Mouse (Mus musculus) MEL (cell line): ENCODE measurements around the gene Nr2e3. TPM values are rescaled to one million over a fixed set of nuclear protein-coding genes. Genes with fewer than 3 reads are reported as not detected.

ENCODE experiments used
- DNase-seq: peaks from one replicate; pipeline ENCODE4 v3.0.0; 2011; ENCODE audit warnings: low read depth, low spot score
- H3K27ac ChIP-seq: 2 replicates; pipeline ENCODE4 v1.5.1; 2012; ENCODE audit warnings: low read depth, mild to moderate bottlenecking, control low read depth, low read length, moderate library complexity; ENCODE audit not compliant: control insufficient read depth
- H3K27me3 ChIP-seq, 2 experiments: fragments of 150-350 bp in 1 of 2; sonication (generic) in 1 of 2; 2 replicates each; pipeline ENCODE4 v1.6.1; 2012; ENCODE audit warnings: low read length in 2 of 2, mild to moderate bottlenecking in 2 of 2, improper control_type of control experiment in 1 of 2, moderate library complexity in 1 of 2; ENCODE audit not compliant: insufficient read depth in 2 of 2, control insufficient read depth in 1 of 2
- H3K36me3 ChIP-seq, 2 experiments: 2 replicates each; pipeline ENCODE4 v1.6.1; 2012 to 2014; ENCODE audit warnings: low read length in 2 of 2, improper control_type of control experiment in 1 of 2, inconsistent platforms in 1 of 2, mild to moderate bottlenecking in 1 of 2; ENCODE audit not compliant: insufficient read depth in 2 of 2, control insufficient read depth in 1 of 2
- H3K4me1 ChIP-seq, 2 experiments: fragments of 150-350 bp in 1 of 2; sonication (generic) in 1 of 2; 2 replicates each; pipeline ENCODE4 v1.6.1; 2012; ENCODE audit warnings: low read length in 2 of 2, improper control_type of control experiment in 1 of 2, mild to moderate bottlenecking in 1 of 2; ENCODE audit not compliant: insufficient read depth in 2 of 2, control insufficient read depth in 1 of 2
- H3K4me3 ChIP-seq, 2 experiments: fragments of 150-350 bp in 1 of 2; sonication (generic) in 1 of 2; 2 replicates each; pipeline ENCODE4 v1.5.1; 2012; ENCODE audit warnings: low read depth in 2 of 2, low read length in 2 of 2, mild to moderate bottlenecking in 2 of 2, moderate library complexity in 2 of 2, control low read depth in 1 of 2, improper control_type of control experiment in 1 of 2; ENCODE audit not compliant: control insufficient read depth in 1 of 2, insufficient read depth in 1 of 2
- H3K79me2 ChIP-seq: 2 replicates; pipeline ENCODE4 v1.6.1; 2012; ENCODE audit warnings: mild to moderate bottlenecking, low read length, moderate library complexity; ENCODE audit not compliant: control insufficient read depth, poor library complexity, insufficient read depth
- H3K9ac ChIP-seq: 2 replicates; pipeline ENCODE4 v1.6.1; 2012; ENCODE audit warnings: low read depth, mild to moderate bottlenecking, control low read depth, low read length, moderate library complexity; ENCODE audit not compliant: control insufficient read depth, poor library complexity, severe bottlenecking
- H3K9me3 ChIP-seq: fragments of 150-350 bp; sonication (generic); replicated peaks from 2 replicates; pipeline ENCODE4 v1.6.1; 2012; ENCODE audit warnings: mild to moderate bottlenecking, low read length, improper control_type of control experiment, moderate library complexity; ENCODE audit not compliant: insufficient read depth
- CHD1 ChIP-seq: IDR thresholded peaks from 2 replicates; pipeline ENCODE4 v1.6.1; 2012; ENCODE audit warnings: low read depth, mild to moderate bottlenecking, inconsistent platforms, low read length, improper control_type of control experiment
- CHD2 ChIP-seq: IDR thresholded peaks from 2 replicates; pipeline ENCODE4 v1.6.1; 2011; ENCODE audit warnings: low read length, improper control_type of control experiment
- E2F4 ChIP-seq: IDR thresholded peaks from 2 replicates; pipeline ENCODE4 v1.6.1; 2011; ENCODE audit warnings: low read depth, low read length, improper control_type of control experiment, borderline replicate concordance
- ELF1 ChIP-seq: IDR thresholded peaks from 2 replicates; pipeline ENCODE4 v1.6.1; 2014; ENCODE audit warnings: low read depth, mild to moderate bottlenecking, inconsistent platforms, low read length, improper control_type of control experiment, moderate library complexity
- EP300 ChIP-seq, 2 experiments: IDR thresholded peaks; 2 replicates each; pipeline ENCODE4 v1.6.1; 2011; ENCODE audit warnings: improper control_type of control experiment in 2 of 2, low read length in 2 of 2, low read depth in 1 of 2, mild to moderate bottlenecking in 1 of 2
- ETS1 ChIP-seq: IDR thresholded peaks from 2 replicates; pipeline ENCODE4 v1.6.1; 2012; ENCODE audit warnings: low read depth, mild to moderate bottlenecking, inconsistent platforms, low read length, improper control_type of control experiment, moderate library complexity
- GABPA ChIP-seq: IDR thresholded peaks from 2 replicates; pipeline ENCODE4 v1.6.1; 2012; ENCODE audit warnings: low read depth, mild to moderate bottlenecking, inconsistent platforms, low read length, improper control_type of control experiment, moderate library complexity
- GATA1 ChIP-seq: IDR thresholded peaks from 2 replicates; pipeline ENCODE4 v1.6.1; 2011; ENCODE audit warnings: low read depth, low read length, improper control_type of control experiment
- JUND ChIP-seq: IDR thresholded peaks from 2 replicates; pipeline ENCODE4 v1.6.1; 2011; ENCODE audit warnings: low read depth, mild to moderate bottlenecking, improper control_type of control experiment, low read length
- KAT2A ChIP-seq: conservative IDR thresholded peaks from 2 replicates; pipeline ENCODE4 v1.6.1; 2012; ENCODE audit warnings: low read depth, low read length, improper control_type of control experiment, inconsistent platforms
- MAX ChIP-seq: IDR thresholded peaks from 2 replicates; pipeline ENCODE4 v1.6.1; 2011; ENCODE audit warnings: low read length, improper control_type of control experiment
- MXI1 ChIP-seq: IDR thresholded peaks from 2 replicates; pipeline ENCODE4 v1.6.1; 2011; ENCODE audit warnings: mild to moderate bottlenecking, low read depth, low read length, improper control_type of control experiment
- MYB ChIP-seq: IDR thresholded peaks from 2 replicates; pipeline ENCODE4 v1.6.1; 2011; ENCODE audit warnings: mild to moderate bottlenecking, low read depth, low read length, improper control_type of control experiment
- NELFE ChIP-seq: IDR thresholded peaks from 2 replicates; pipeline ENCODE4 v1.6.1; 2011; ENCODE audit warnings: low read depth, low read length, improper control_type of control experiment
- NRF1 ChIP-seq: IDR thresholded peaks from 2 replicates; pipeline ENCODE4 v1.6.1; 2014; ENCODE audit warnings: low read depth, mild to moderate bottlenecking, inconsistent platforms, low read length, improper control_type of control experiment, moderate library complexity; ENCODE audit not compliant: poor library complexity, insufficient read depth, severe bottlenecking
- POLR2A ChIP-seq, 2 experiments: IDR thresholded peaks; 2 replicates each; pipeline ENCODE4 v1.6.1; 2011 to 2012; ENCODE audit warnings: low read length in 2 of 2, mild to moderate bottlenecking in 2 of 2, control low read depth in 1 of 2, improper control_type of control experiment in 1 of 2, low read depth in 1 of 2, moderate library complexity in 1 of 2; ENCODE audit not compliant: control insufficient read depth in 1 of 2, insufficient read depth in 1 of 2, poor library complexity in 1 of 2
- POLR2AphosphoS2 ChIP-seq: IDR thresholded peaks from 2 replicates; pipeline ENCODE4 v1.6.1; 2011; ENCODE audit warnings: low read length, improper control_type of control experiment
- POLR2AphosphoS5 ChIP-seq: IDR thresholded peaks from 2 replicates; pipeline ENCODE4 v1.6.1; 2012; ENCODE audit warnings: low read depth, borderline replicate concordance, mild to moderate bottlenecking, inconsistent platforms, low read length, moderate library complexity, mixed read lengths
- RAD21 ChIP-seq: IDR thresholded peaks from 2 replicates; pipeline ENCODE4 v1.6.1; 2011; ENCODE audit warnings: mild to moderate bottlenecking, low read depth, low read length, improper control_type of control experiment
- USF2 ChIP-seq, 2 experiments: IDR thresholded peaks; 2 replicates each; pipeline ENCODE4 v1.6.1; 2011 to 2012; ENCODE audit warnings: improper control_type of control experiment in 2 of 2, low read length in 2 of 2, borderline replicate concordance in 1 of 2, inconsistent platforms in 1 of 2, low read depth in 1 of 2, mild to moderate bottlenecking in 1 of 2; ENCODE audit not compliant: insufficient read depth in 1 of 2
- ZC3H11A ChIP-seq: IDR thresholded peaks from 2 replicates; pipeline ENCODE4 v1.6.1; 2012; ENCODE audit warnings: low read depth, mild to moderate bottlenecking, inconsistent platforms, low read length, improper control_type of control experiment
- ZNF384 ChIP-seq: IDR thresholded peaks from 2 replicates; pipeline ENCODE4 v1.6.1; 2012; ENCODE audit warnings: low read depth, mild to moderate bottlenecking, inconsistent platforms, low read length, improper control_type of control experiment
- polyA plus RNA-seq, 2 experiments: library from polyadenylated mRNA; stranded (reverse) in 1 of 2; unstranded in 1 of 2; fragments of >175 nt in 1 of 2; fragments of >200 nt in 1 of 2; gene quantifications; 2 replicates each; pipeline versions ENCODE4 v1.2.1 to v1.2.4; 2012; ENCODE audit warnings: low replicate concordance in 2 of 2, low read depth in 1 of 2; ENCODE audit not compliant: insufficient read length in 2 of 2, insufficient read depth in 1 of 2, missing spikeins in 1 of 2
- total RNA-seq: library from RNA; depleted of rRNA; stranded (reverse); fragments of 300-350 nt; gene quantifications from 2 replicates; pipeline ENCODE4 v1.2.3, GENCODE M21; 2012

The Nr2e3 gene
- total and polyA plus RNA-seq, 3 experiments: not detected

DNA sequence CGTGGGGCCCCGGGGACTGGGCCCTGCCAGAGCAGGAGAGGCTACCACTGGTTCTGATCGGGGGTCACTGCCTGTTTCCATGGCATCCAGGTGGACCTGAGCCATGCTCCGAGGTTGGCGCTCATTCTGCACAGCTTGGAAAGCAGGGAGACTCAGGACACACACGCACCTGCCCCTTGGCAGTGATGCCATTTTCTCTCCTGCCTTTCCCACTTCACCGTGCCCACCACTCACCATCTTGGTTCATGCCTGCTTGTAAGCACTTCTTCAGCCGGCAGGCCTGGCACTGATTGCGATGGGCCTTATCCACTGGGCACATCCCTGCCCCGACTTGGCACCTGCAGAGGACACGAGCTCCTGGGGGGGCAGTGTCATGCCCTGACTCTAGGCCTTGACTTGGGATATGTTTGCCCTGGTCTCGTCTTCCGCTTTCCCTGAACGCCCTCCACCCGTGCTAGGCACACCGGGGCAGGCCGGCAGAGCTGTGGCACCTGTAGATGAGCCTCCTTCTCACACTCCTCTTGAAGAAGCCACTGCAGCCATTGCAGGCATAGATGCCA is 11.7 kb downstream of the Nr2e3 start:
- H3K9me3 ChIP-seq: no peaks in the 10 kb centered on the region
- H3K9ac ChIP-seq: no peak overlapping the region
- no peak for DNase-seq
- no peak overlapping the region for H3K4me3 ChIP-seq
- H3K4me1 ChIP-seq: no peaks in the 10 kb centered on the region
- H3K27me3 ChIP-seq: peaks cover 0 to 3% of the 10 kb centered on the region in 2 experiments; a peak in 1 of 4 replicates
- no peaks in the 10 kb centered on the region for H3K79me2 ChIP-seq
- H3K27ac ChIP-seq: no peak overlapping the region
- TF ChIP-seq GABPA (no peak), MAX (no peak), E2F4 (no peak), RAD21 (no peak), JUND (no peak), USF2 (IDR thresholded peaks at IDR 0.05; ENCODE audit: borderline replicate concordance in 1 of 2, insufficient read depth in 1 of 2, low read depth in 1 of 2, low read length in 2 of 2) (no peak), KAT2A (no peak), POLR2A (IDR thresholded peaks at IDR 0.05; ENCODE audit: control insufficient read depth in 1 of 2, insufficient read depth in 1 of 2, low read depth in 1 of 2, low read length in 2 of 2, poor library complexity in 1 of 2) (no peak), POLR2AphosphoS2 (no peak), ELF1 (no peak), POLR2AphosphoS5 (no peak), GATA1 (no peak), NELFE (no peak), NRF1 (no peak), EP300 (IDR thresholded peaks at IDR 0.05; ENCODE audit: low read depth in 1 of 2, low read length in 2 of 2) (no peak), MYB (no peak), ETS1 (no peak)
- TF ChIP-seq, all 39 proteins: peak for 0
- H3K36me3 ChIP-seq: no peaks in the 10 kb centered on the region

DNA sequence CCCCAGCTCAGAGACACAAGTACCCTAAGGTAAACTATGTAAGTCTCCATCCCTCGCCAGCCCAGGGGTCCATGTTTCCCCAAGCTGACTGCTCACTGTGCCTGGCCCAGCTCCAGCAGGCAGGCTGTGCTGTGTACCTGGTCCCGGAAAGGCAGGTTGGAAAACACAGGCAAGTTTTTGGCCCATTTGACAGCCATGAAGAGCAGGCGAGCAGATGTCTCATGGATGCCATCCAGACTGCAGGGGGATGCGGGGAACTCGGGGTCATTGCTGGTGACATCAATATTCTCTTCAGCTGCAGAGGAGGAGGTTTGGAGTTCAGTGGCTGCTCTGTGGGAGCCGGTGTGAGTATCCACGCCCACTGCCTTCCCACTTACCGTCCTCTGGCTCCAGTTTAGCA is 12.2 kb downstream of the Nr2e3 start:
- TF ChIP-seq NELFE (no peak), CHD2 (no peak), GATA1 (no peak), MXI1 (no peak), ETS1 (no peak), ZC3H11A (no peak), ZNF384 (no peak), CHD1 (no peak)

More for the DNA sequence above, 12.2 kb downstream of the Nr2e3 start:
- peaks cover 0 to 3% of the 10 kb centered on the region in 2 experiments; a peak in 1 of 4 replicates for H3K27me3 ChIP-seq
- H3K9ac ChIP-seq: no peak overlapping the region
- DNase-seq: no peak
- H3K9me3 ChIP-seq: no peaks in the 10 kb centered on the region
- no peaks in the 10 kb centered on the region for H3K4me1 ChIP-seq
- H3K36me3 ChIP-seq: no peaks in the 10 kb centered on the region
- H3K79me2 ChIP-seq: no peaks in the 10 kb centered on the region
- H3K4me3 ChIP-seq: no peak overlapping the region
- H3K27ac ChIP-seq: no peak overlapping the region
